Mouse (Mus musculus): ENCODE measurements at regions not wholly inside any gene's neighbourhood (a gene's known extent, or its start where the extent isn't known, plus 50 kb on each side); places are given as distances from the start of the nearest gene placed in this dataset.

DNA sequence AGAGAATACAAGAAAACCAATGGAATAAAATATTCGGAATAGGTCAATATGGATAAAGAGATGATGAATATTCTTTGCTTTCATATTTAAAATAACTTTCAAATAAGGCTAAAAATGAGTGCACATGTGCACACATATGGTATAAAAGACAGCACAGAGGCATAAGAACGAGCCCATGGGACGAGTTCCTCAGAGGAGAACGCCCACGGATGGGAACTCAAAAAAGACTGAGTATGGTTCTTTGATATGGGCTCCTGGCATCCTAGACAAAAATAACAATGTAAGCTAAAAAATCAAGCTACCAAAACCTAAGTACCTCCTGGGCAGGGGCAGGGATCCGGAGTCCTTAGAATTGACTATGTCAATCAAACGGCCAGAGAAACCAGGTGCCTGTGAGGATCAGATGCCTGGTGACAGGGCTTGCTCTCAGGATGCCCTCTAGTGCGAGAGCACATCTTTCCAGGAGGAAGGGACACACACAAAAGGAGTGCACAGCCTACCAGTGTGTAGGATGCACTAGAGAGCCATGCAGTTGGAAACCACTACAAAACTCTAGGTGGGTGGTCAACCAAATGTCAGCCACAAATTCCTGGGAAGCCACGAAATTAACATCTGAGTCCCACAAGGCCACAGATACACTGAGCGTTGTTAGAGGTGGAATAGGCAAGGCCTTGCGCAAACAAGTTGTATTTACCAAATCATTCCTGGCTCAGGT lies 307.8 kb downstream of the Sox9 start:
- H3K36me3 ChIP-seq (replicated peaks), result no peaks in the 10 kb centered on the region
- H3K27me3 ChIP-seq (ENCODE audit: insufficient read depth, low read length), result no peaks in the 10 kb centered on the region
- H3K9me3 ChIP-seq (replicated peaks), result peaks cover 75% of the 10 kb centered on the region
- TF ChIP-seq TAL1 (conservative IDR thresholded peaks at IDR 0.05; ENCODE audit: low read depth, low read length), result no peak
- TF ChIP-seq POLR2AphosphoS5 (IDR thresholded peaks at IDR 0.05; ENCODE audit: insufficient replicate concordance, low read depth, low read length), result no peak
- TF ChIP-seq GATA1 (IDR thresholded peaks at IDR 0.05; ENCODE audit: borderline replicate concordance, low read length), result no peak
- no peak for TF ChIP-seq GATA2 (IDR thresholded peaks at IDR 0.05; ENCODE audit: borderline replicate concordance, low read depth, low read length)
- no peak for TF ChIP-seq CTCF (IDR thresholded peaks at IDR 0.05; ENCODE audit: low read depth, low read length)
- DNase-seq (ENCODE audit: low spot score), result no peak
- no peak overlapping the region for H3K4me3 ChIP-seq (ENCODE audit: low read depth, low read length)
- H3K4me1 ChIP-seq (ENCODE audit: insufficient read depth, low read depth, low read length), result no peaks in the 10 kb centered on the region
- no peak for ATAC-seq (ENCODE audit: extremely low read depth, insufficient number of reproducible peaks, low FRiP score, poor library complexity, severe bottlenecking)

DNA sequence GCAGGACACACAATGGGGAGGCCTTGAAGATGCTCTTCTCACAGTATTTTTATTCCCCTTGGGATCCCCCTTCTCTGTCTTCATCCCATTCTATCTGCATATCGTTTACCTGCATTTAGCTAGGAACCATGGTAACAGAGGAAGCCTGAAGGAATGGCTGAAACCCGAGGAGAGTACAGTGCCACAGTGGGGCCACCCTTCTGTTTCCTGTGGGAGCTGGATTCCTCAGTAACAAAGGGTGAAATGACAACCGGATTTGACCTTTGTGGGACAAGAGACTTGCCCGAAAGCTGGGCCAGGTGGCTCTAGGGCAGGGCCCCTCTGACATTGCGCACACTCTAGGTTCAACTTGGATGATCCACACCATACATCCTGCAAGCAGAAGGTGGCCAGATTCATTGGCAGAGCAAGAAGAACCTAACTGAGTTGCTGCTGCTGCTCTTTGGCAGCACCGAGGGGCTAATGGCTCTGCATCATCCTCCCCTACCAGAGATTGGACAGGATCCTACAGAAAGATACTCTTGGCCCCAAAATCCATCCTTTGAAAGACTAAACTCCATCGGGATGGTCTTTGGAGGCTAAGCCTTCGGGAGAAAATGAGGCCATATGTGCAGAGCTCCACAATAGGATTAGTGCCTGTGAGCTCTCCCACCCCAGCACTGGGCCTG lies 310.0 kb downstream of the Sox9 start:
- Histone ChIP-seq H3K4me1 (ENCODE audit: insufficient read depth, low read depth, low read length) (no peaks in the 10 kb centered on the region), H3K9me3 (replicated peaks) (peaks cover 82% of the 10 kb centered on the region), H3K27me3 (ENCODE audit: insufficient read depth, low read length) (no peaks in the 10 kb centered on the region), H3K4me3 (ENCODE audit: low read depth, low read length) (no peak overlapping the region), H3K36me3 (replicated peaks) (no peaks in the 10 kb centered on the region)
- TF ChIP-seq GATA2 (IDR thresholded peaks at IDR 0.05; ENCODE audit: borderline replicate concordance, low read depth, low read length), result no peak
- TF ChIP-seq POLR2AphosphoS5 (IDR thresholded peaks at IDR 0.05; ENCODE audit: insufficient replicate concordance, low read depth, low read length), result no peak
- ATAC-seq (ENCODE audit: extremely low read depth, insufficient number of reproducible peaks, low FRiP score, poor library complexity, severe bottlenecking), result no peak
- no peak for DNase-seq (ENCODE audit: low spot score)

DNA sequence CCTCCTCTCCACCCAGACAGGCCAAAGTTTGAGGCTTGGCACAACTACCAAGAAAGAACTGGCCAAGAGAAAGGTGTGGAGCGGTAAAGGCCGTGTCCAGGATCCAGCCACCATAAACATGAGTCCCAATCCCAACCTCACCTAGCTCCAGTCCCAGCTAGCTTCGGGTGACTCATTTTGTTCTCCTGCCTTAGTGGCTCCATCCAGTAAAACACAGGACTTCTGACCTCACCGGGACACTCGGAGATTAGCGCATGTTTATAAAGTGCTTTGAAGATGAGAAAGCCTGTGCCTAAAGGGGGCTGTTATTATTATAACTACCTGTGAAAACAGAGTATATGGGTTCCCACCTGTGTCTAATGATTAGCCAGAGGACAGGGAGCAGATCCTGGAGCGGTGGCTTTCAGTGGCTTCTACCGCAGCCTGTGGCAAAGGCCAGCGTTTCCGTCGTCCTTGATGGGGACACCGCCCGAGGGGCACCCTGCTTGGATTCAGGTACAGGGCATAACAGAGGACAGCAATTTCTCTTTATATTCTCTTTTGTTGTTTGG lies 311.9 kb downstream of the Sox9 start:
- H3K4me3 ChIP-seq (ENCODE audit: low read depth, low read length), result no peak overlapping the region
- no peaks in the 10 kb centered on the region for H3K36me3 ChIP-seq (replicated peaks)
- H3K9me3 ChIP-seq (replicated peaks), result peaks cover 89% of the 10 kb centered on the region
- no peak for DNase-seq (ENCODE audit: low spot score)
- TF ChIP-seq CTCF (IDR thresholded peaks at IDR 0.05; ENCODE audit: low read depth, low read length) (no peak), GATA1 (IDR thresholded peaks at IDR 0.05; ENCODE audit: borderline replicate concordance, low read length) (no peak), GATA2 (IDR thresholded peaks at IDR 0.05; ENCODE audit: borderline replicate concordance, low read depth, low read length) (no peak), POLR2AphosphoS5 (IDR thresholded peaks at IDR 0.05; ENCODE audit: insufficient replicate concordance, low read depth, low read length) (no peak), TAL1 (conservative IDR thresholded peaks at IDR 0.05; ENCODE audit: low read depth, low read length) (no peak)
- H3K27me3 ChIP-seq (ENCODE audit: insufficient read depth, low read length), result no peaks in the 10 kb centered on the region
- no peak for ATAC-seq (ENCODE audit: extremely low read depth, insufficient number of reproducible peaks, low FRiP score, poor library complexity, severe bottlenecking)
- no peaks in the 10 kb centered on the region for H3K4me1 ChIP-seq (ENCODE audit: insufficient read depth, low read depth, low read length)

DNA sequence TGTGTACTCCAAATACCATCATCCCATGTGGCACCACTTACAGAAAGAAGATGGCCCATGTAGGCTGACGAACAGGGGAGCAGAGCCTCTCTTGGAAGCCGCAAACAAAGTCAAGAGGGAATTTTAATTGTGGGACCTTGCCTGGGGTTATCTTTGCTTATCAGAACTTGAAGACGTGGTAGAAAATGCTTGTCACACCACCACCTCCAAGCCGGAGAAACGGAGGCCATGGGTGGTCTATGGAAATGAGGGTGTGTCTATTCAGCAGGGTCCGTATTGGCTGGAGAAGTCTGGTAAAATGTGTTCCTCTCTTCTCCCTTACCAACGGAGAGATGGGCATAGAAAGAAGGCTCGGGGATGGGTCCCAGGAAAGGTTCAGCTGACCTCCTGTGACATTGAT lies 313.6 kb downstream of the Sox9 start:
- Histone ChIP-seq H3K4me3 (ENCODE audit: low read depth, low read length) (no peak overlapping the region), H3K27me3 (ENCODE audit: insufficient read depth, low read length) (no peaks in the 10 kb centered on the region), H3K36me3 (replicated peaks) (no peaks in the 10 kb centered on the region), H3K4me1 (ENCODE audit: insufficient read depth, low read depth, low read length) (no peaks in the 10 kb centered on the region), H3K9me3 (replicated peaks) (peaks cover 89% of the 10 kb centered on the region)
- DNase-seq (ENCODE audit: low spot score), result no peak
- no peak for TF ChIP-seq GATA2 (IDR thresholded peaks at IDR 0.05; ENCODE audit: borderline replicate concordance, low read depth, low read length)
- TF ChIP-seq TAL1 (conservative IDR thresholded peaks at IDR 0.05; ENCODE audit: low read depth, low read length), result no peak
- TF ChIP-seq CTCF (IDR thresholded peaks at IDR 0.05; ENCODE audit: low read depth, low read length), result no peak
- TF ChIP-seq POLR2AphosphoS5 (IDR thresholded peaks at IDR 0.05; ENCODE audit: insufficient replicate concordance, low read depth, low read length), result no peak
- TF ChIP-seq GATA1 (IDR thresholded peaks at IDR 0.05; ENCODE audit: borderline replicate concordance, low read length), result no peak
- ATAC-seq (ENCODE audit: extremely low read depth, insufficient number of reproducible peaks, low FRiP score, poor library complexity, severe bottlenecking), result no peak

DNA sequence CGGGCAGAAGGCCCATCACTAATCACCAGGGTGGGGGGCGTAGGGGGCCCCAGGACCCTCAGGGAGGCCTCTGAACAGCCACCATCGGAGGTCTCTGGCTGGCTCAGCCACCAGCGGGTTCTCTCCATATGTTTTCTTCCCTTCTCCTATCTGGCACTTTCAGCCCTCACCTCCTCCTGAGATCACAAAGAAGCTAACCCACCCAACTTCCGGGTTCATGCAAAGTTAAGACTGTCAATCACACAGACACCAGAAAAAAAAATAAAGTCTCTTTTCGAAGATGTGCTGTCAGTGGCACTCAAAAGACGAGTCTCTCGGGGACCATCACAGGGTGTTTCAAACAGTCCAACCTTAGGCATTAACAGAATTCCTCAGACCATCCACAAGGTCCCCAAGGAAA lies 314.2 kb downstream of the Sox9 start:
- DNase-seq (ENCODE audit: low spot score) (no peak), ATAC-seq (ENCODE audit: extremely low read depth, insufficient number of reproducible peaks, low FRiP score, poor library complexity, severe bottlenecking) (no peak)
- H3K27me3 ChIP-seq (ENCODE audit: insufficient read depth, low read length), result no peaks in the 10 kb centered on the region
- peaks cover 89% of the 10 kb centered on the region for H3K9me3 ChIP-seq (replicated peaks)
- no peak for TF ChIP-seq GATA2 (IDR thresholded peaks at IDR 0.05; ENCODE audit: borderline replicate concordance, low read depth, low read length)
- no peak for TF ChIP-seq GATA1 (IDR thresholded peaks at IDR 0.05; ENCODE audit: borderline replicate concordance, low read length)
- H3K4me3 ChIP-seq (ENCODE audit: low read depth, low read length), result no peak overlapping the region
- no peaks in the 10 kb centered on the region for H3K36me3 ChIP-seq (replicated peaks)
- H3K4me1 ChIP-seq (ENCODE audit: insufficient read depth, low read depth, low read length), result no peaks in the 10 kb centered on the region

DNA sequence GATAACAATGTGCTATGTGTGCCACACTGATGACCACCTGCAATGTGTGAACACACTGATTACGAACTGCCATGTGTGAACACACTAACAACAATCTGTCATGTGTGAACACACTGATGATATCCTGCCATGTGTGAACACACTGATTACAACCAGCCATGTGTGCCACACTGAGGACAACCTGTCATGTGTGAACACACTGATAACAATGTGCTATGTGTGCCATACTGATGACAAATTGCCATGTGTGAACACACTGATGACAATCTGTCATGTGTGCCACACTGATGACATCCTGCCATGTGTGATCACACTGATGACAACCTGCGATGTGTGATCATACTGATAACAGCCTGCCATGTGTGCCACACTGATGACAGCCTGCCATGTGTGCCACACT lies 316.3 kb downstream of the Sox9 start:
- H3K4me3 ChIP-seq (ENCODE audit: low read depth, low read length), result no peak overlapping the region
- no peak for TF ChIP-seq POLR2AphosphoS5 (IDR thresholded peaks at IDR 0.05; ENCODE audit: insufficient replicate concordance, low read depth, low read length)
- no peak for TF ChIP-seq TAL1 (conservative IDR thresholded peaks at IDR 0.05; ENCODE audit: low read depth, low read length)
- TF ChIP-seq CTCF (IDR thresholded peaks at IDR 0.05; ENCODE audit: low read depth, low read length), result no peak
- no peak for TF ChIP-seq GATA1 (IDR thresholded peaks at IDR 0.05; ENCODE audit: borderline replicate concordance, low read length)
- no peak for TF ChIP-seq GATA2 (IDR thresholded peaks at IDR 0.05; ENCODE audit: borderline replicate concordance, low read depth, low read length)
- H3K27me3 ChIP-seq (ENCODE audit: insufficient read depth, low read length), result no peaks in the 10 kb centered on the region
- no peaks in the 10 kb centered on the region for H3K36me3 ChIP-seq (replicated peaks)
- peaks cover 89% of the 10 kb centered on the region for H3K9me3 ChIP-seq (replicated peaks)
- no peaks in the 10 kb centered on the region for H3K4me1 ChIP-seq (ENCODE audit: insufficient read depth, low read depth, low read length)
- DNase-seq (ENCODE audit: low spot score), result no peak
- no peak for ATAC-seq (ENCODE audit: extremely low read depth, insufficient number of reproducible peaks, low FRiP score, poor library complexity, severe bottlenecking)

All from G1E (cell line).